Mouse (Mus musculus) right cerebral cortex, postnatal 10 days (tissue): ENCODE results near the gene Tmem30c.

Experiments
- DNase-seq, 2 experiments: peaks; one replicate each; pipeline ENCODE4 v3.0.0; 2021; ENCODE audit warnings: low spot score in 2 of 2

Tmem30c gene

DNA sequence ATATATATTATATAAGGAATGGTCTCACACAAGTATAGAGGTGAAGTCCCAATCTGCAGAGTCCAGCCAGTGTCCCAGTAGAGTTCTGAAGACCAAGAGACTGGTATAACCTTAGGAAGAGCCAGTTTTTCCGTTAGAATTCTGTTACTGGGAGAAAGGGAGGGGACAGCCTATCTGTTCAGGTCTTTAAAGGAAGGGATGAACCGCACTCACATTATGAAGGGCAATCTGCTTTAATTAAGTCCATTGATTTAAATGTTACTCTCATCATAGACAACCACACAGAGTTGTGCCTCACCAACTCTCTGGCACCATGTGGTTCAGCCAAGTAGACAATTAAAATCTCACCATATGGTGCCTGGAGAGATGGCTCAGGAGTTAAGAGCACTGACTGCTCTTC, at the start of gene Tmem30c:
TSS of gene Tmem30c (minus strand) at position 101 of the 400 bp plus-strand sequence.
- no peak for DNase-seq

DNA sequence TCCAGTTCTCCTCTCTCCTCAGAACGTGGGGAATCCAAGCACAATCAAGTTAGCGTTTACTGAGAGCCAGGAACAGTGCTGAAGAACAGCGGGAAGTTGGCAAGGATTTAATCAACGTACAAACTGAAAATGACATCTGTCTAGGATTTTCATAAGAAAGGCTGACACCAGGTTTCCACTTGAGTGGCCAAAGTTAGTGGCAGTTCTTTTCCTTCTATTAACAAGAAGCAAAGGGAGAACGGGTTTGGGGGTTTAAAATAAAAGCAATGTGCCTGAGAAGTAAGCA, 47.9 kb upstream of the Tmem30c start:
- DNase-seq: no peak

DNA sequence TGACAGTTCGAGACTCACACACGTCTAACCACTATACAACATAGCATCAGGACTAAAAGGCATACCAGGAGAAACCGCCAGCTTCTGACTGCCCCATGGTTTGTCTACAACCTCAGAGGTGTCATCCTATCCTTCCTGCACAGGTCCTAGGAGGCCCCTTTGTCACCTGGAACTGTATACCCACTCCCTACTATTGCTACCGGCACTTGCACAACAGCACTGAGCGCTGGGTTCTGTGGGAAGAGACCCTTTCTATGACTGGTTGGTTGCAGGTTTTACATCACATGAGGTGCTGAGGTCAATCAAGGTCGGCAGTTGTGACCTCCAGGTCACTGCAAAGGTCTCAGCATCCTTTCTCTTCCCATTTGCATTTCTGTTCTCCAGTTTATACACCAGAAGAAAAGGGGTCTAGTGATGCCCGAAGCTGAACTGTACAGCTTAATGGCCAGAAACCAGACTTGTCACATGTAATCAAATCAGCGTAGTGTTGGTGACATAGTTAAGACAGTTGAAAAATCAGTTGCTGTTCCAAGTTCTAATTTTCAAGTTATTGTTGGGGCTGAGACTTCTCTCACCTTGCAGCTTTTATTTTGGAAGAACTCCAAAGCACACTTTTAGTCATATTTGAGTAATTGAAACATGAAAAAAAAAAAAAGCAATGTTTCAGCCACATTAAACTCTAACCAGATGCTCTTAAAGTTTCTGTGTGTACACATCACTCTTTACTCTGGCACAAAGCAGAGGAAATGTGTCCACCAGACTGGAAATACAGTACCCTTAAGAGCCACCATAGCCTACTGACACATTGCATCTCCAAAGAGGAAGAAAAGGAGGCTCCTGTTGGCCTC, 47.3 kb upstream of the Tmem30c start:
- no peak for DNase-seq

GRCm38 (mm10) chr16:57336770-57337423, 44.2 kb upstream of the Tmem30c start:
- no peak for DNase-seq

DNA sequence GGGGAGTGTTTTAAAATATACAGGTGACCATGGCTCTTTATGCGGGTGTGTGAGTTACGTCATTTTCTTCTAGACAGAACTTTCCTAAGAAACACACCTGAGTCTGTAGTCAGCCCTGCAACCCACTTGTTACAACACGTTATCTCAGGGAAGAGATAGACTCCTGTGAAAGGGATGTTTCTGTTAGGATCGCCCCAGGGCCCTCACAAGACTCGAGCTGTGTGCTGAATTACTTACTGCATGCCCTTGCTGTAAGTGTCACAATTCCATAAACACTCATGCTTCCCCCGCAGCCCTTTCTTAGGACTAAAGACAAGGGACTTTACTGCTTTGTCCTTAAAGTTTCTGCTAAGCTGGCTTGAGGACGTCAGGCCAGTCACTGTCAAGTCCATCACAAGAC, 39.6 kb upstream of the Tmem30c start:
- no peak for DNase-seq

DNA sequence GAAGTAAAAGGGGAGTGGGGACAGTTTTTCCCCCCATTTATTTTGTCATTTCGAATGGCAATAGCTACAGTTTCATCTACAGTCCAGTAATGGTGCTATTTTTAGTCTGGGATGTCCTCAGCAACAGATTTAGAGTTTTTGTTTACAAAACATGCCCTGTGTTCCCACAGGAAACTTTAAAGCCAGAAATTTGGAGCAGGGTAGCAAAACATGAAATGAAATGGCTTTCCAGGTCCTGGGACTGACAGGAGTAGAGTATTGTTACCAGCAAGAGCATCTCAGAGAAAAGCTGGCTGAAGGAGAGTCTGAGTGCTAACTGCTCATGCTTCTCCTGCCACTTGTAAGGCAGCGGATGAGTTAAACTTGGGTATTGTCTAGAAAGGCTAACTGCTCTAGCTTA, 37.4 kb upstream of the Tmem30c start:
- DNase-seq: no peak

DNA sequence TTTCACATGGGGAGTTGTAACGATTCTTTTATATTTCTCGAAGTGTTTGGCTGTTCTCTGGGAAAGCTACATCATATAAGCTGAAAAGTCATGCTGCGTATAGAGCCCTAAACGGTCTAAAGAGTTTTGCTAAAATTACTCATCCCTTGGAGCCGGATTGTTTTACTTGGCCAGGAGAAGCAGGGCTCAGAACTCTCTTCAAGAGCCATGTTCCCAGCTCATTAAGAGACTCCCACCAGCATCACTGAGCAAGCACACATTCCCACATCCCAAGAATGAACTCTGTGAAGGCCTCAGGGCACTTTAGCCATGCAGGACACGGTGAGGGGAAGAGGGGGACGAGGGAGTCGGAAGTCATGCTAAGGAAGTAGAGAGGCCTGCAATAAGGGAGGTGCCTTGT, 36.4 kb upstream of the Tmem30c start:
- DNase-seq: no peak

DNA sequence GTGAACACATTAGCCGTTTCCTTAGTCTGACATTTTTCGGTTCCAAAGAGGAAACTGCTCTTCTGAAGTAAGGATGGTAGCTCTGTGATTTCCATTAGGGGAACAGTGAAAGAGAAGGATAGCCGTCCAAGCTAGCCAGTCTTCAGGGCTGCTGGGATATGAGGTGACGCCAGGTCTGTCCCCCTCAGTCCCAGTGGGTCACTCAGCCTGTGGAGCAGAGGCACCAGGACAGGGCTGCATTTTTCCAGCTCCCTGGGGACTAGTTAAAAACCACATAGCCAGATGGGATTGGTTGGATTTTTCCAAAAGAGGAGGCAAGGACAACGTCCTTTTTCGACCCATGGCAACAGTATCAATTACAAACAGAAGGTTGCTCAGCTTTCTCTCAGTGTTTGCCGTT, 34.3 kb upstream of the Tmem30c start:
- no peak for DNase-seq

DNA sequence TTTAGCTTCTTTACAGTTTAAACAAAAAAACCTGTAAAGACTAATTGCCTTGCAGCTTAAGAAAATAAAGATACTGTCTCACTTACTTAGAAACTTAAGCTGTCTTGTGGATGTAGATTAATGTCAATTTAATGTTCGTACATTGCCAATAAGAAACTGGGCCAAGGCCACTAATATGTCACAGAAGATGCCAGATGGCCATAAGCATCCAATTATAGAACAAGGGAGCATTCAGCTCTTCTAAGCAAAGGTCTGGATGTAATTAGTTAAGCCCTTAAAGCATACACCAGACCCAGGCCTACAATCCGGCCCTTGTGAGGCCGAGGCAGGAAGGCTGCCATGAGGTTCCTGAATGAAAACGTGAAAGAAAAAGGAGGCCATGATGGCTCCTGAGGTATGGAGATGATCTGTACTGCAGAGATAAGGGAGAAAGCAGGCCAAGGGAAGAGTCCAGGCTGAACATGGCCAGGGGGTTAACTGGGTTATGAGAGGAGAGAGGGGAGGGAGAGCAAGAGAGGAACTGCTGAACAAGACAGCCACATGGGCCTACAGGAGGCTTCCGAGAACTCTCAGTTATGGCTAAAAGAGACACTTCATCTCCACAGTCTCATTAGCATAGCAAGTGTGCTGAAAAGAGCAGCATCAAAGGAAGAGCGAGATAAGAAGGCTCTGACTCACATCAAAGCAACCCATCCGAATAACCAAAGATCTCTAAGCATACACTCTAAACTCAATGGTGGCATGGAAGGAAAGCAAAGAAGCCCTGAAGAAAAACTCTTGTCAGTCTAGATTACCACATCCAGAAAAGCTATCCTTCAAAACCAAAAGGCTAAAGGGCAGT, 26.8 kb upstream of the Tmem30c start:
- no peak for DNase-seq

DNA sequence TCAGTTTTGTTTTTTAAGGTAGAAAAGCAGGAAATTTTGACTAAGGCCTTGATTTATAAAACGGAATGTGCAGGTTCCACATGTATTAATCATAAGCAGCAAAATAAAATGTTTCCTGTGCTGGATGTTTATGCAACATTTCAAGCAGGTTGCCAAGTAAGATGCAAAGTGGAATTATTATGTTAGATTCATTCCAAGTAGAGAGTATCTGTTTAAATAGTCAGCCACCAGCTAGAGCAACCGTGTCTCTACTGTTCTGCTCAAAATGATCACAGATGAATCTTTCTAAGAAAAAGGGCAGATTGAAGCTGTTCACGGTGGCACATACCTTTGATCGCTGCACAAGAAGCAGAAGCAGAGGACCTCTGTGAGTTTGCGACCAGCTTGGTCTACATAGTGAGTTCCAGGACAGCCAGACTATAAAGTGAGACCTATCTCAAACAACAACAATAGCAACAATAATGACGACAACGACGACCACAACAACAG, 26.0 kb upstream of the Tmem30c start:
- DNase-seq: no peak

- no peak for DNase-seq
Observed at GRCm38 (mm10) chr16:57317882-57318636, 25.4 kb upstream of the Tmem30c start.

- no peak for DNase-seq
Observed at GRCm38 (mm10) chr16:57317127-57317526, 24.5 kb upstream of the Tmem30c start.

GRCm38 (mm10) chr16:57315026-57315425, 22.4 kb upstream of the Tmem30c start:
- no peak for DNase-seq

GRCm38 (mm10) chr16:57314236-57314635, 21.6 kb upstream of the Tmem30c start:
- no peak for DNase-seq

DNA sequence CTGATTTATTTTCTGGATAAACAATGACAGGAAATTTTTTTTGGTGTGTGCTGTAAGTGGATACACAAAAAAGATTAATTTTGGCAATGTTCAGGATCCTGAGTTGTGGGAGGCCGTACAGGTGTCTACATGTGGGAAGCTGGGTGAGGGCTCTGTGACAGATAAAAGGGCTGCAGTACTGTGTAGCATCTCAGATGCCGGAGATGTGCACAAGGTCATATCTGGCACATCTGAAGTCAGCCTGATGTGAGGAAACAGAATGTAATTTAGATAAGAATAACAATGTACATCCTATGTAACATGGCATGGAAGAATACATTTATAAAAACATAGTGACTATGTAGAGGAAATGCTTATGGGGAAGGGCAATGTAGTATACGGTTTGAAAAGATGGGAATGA, 20.8 kb upstream of the Tmem30c start:
- no peak for DNase-seq

GRCm38 (mm10) chr16:57312130-57312529, 19.5 kb upstream of the Tmem30c start:
- no peak for DNase-seq

DNA sequence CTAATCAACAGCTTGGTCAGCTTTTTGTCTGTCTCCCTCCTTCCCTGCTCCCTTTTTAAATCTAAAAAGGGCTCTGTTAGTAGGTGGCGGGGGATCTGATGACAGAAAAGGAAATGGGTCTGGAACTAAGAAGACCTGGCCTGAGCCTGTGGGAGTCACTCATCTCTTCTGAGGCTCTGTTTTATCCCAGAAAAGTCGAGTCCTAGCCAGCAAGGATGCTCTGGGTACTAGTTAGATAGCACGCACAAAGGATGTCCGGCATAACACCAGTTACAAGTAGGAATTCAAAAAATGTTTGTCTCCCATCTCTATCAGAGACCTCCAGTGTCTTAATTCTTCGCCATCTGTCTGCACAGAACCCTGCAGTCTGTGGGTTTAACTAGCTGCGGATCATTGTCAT, 12.8 kb upstream of the Tmem30c start:
- DNase-seq: no peak

- no peak for DNase-seq
Observed at GRCm38 (mm10) chr16:57303716-57304115, 11.1 kb upstream of the Tmem30c start.

GRCm38 (mm10) chr16:57302792-57303698, 10.4 kb upstream of the Tmem30c start:
- DNase-seq: no peak

DNA sequence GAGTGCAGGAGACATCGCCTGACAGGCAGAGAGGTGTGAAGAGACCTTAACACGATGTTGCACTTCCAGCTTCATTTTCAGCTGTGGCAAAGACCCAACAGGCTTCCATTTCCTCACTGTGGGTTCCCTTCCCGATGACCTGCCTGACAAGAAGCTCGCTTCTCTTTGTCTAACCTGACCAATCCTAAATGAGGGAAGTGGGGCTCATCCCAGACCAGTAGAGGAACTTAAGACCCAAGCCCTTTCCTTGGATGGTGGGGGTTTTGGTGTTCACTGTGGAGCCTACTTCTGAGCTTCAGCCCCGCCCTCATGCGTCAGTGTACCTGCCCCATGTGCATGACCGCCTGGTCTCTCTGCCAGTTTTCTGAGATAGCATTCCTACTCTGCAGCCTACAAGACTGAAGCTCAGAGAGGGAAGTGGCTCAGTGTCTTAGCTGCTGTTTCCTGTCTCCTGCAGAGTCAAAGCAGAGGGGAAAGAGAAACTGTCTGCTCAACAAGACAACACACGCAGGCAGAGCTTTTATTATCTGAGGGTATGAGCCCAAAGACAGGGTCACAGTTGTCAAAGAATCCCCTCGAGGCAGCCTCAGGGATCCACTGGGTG, 8.9 kb upstream of the Tmem30c start:
- DNase-seq: peak in 1 of 2 experiments; percentile 30
